Comparison of ENCODE assay signal across 16 mouse cellular contexts in genomic region chr2:83929478-83930088, GRCm38 (mm10). TPM values are rescaled to one million over a fixed set of nuclear protein-coding genes. Genes with fewer than 3 reads are reported as not detected.
DNase-seq lines count a peak whose midpoint lies in the region; ATAC-seq lines count a peak whose summit lies in the region.
"Had no signal": no experiment of that assay in that cellular context is flagged by ENCODE, and none has a peak within 500 bp of the region (broad histone marks: within the 10 kb centered on the region; RNA-seq: fewer than 3 reads in every experiment).

No protein-coding gene starts in this region.

- H3K4me3 ChIP-seq in embryonic facial prominence, embryonic 15.5 days (replicated peaks), result no peak overlapping the region
- H3K4me3 ChIP-seq: gastrocnemius, adult 2 months; heart, embryonic 13.5 days had no signal

- H3K4me2 ChIP-seq in embryonic facial prominence, embryonic 15.5 days (replicated peaks), result no peak overlapping the region
- H3K4me2 ChIP-seq: heart, embryonic 13.5 days had no signal

- H3K9me3 ChIP-seq in embryonic facial prominence, embryonic 15.5 days (replicated peaks), result no peaks in the 10 kb centered on the region
- H3K9me3 ChIP-seq: heart, embryonic 13.5 days had no signal

- DNase-seq in retina, postnatal 1 day, result peak; percentile 24
- no peak for DNase-seq in retina, embryonic 14.5 days (ENCODE audit: low spot score)
- DNase-seq in CD8-positive naive resting alpha-beta T cell, adult 2 months (ENCODE audit: low read depth in 2 of 2, low spot score in 2 of 2), result peak; percentile 41 to 58
- DNase-seq in ovary, postnatal 36 days (ENCODE audit: low spot score), result no peak
- DNase-seq in urinary bladder, postnatal 14 days (ENCODE audit: low spot score), result no peak
- DNase-seq in embryo, embryonic 9.5 days (ENCODE audit: extremely low spot score), result no peak
- DNase-seq: adrenal gland, adult 8-10 months; kidney, postnatal 25 days; liver; lung, postnatal 14 days had no signal

- no peak for ATAC-seq in embryonic facial prominence, embryonic 15.5 days (ENCODE audit: insufficient number of reproducible peaks, low FRiP score, low TSS enrichment, low read depth)
- peak; percentile 99 for ATAC-seq in neutrophil, adult 5-6 weeks (ENCODE audit: extremely low read depth, insufficient number of reproducible peaks, low FRiP score, poor library complexity, severe bottlenecking)
- ATAC-seq: hindbrain, embryonic 16.5 days had no signal

- no peaks in the 10 kb centered on the region for H3K36me3 ChIP-seq in embryonic facial prominence, embryonic 15.5 days
- H3K36me3 ChIP-seq: heart, embryonic 13.5 days had no signal

- WGBS in embryonic facial prominence, embryonic 15.5 days, result 26% methylated on average over 2 of the region's 2 CpGs

- 0 out of 2 replicates have a peak overlapping the region, but pooled peaks have one; percentile 11 for H3K27ac ChIP-seq in embryonic facial prominence, embryonic 15.5 days (replicated peaks)
- H3K27ac ChIP-seq: gastrocnemius, adult 2 months; heart, embryonic 13.5 days had no signal

- no peak overlapping the region for H3K9ac ChIP-seq in embryonic facial prominence, embryonic 15.5 days
- H3K9ac ChIP-seq: heart, embryonic 13.5 days had no signal

- H3K27me3 ChIP-seq in embryonic facial prominence, embryonic 15.5 days, result no peaks in the 10 kb centered on the region
- H3K27me3 ChIP-seq: heart, embryonic 13.5 days had no signal

- H3K4me1 ChIP-seq in embryonic facial prominence, embryonic 15.5 days, result no peaks in the 10 kb centered on the region
- H3K4me1 ChIP-seq: heart, embryonic 13.5 days had no signal

RNA-seq across cellular contexts. Expression of gene Zswim2, which starts 11.4 kb away (rescaled TPM):
- 0.51 and 1.0 TPM in 2 replicates for polyA plus RNA-seq in embryonic facial prominence, embryonic 15.5 days (2015; fragmentation: Nextera tagmentation; extraction: Ambion mirVana)
- not detected in 2 replicates for total RNA-seq in neutrophil, adult 5-6 weeks (2017)
- total RNA-seq: adrenal gland, adult 8-10 months; gastrocnemius, adult 2 months had no signal
- polyA plus RNA-seq: heart, embryonic 13.5 days; hindbrain, embryonic 16.5 days had no signal

RNA-seq across cellular contexts. Expression of gene Gm13698, which starts 25.9 kb away (rescaled TPM):
- polyA plus RNA-seq in embryonic facial prominence, embryonic 15.5 days (2015; fragmentation: Nextera tagmentation; extraction: Ambion mirVana), result not detected in 2 replicates
- not detected in 2 replicates for total RNA-seq in neutrophil, adult 5-6 weeks (2017)
- polyA plus RNA-seq: heart, embryonic 13.5 days; hindbrain, embryonic 16.5 days had no signal

RNA-seq across cellular contexts. Expression of gene Gm13693, which starts 31.7 kb away (rescaled TPM):
- not detected in 2 replicates for polyA plus RNA-seq in embryonic facial prominence, embryonic 15.5 days (2015; fragmentation: Nextera tagmentation; extraction: Ambion mirVana)
- not detected in 2 replicates for total RNA-seq in neutrophil, adult 5-6 weeks (2017)
- polyA plus RNA-seq: heart, embryonic 13.5 days; hindbrain, embryonic 16.5 days had no signal

RNA-seq across cellular contexts. Expression of gene Gm13695, which starts 37.5 kb away (rescaled TPM):
- not detected in 2 replicates for polyA plus RNA-seq in embryonic facial prominence, embryonic 15.5 days (2015; fragmentation: Nextera tagmentation; extraction: Ambion mirVana)
- not detected in 2 replicates for total RNA-seq in neutrophil, adult 5-6 weeks (2017)
- total RNA-seq: ES-E14 had no signal
- polyA plus RNA-seq: heart, embryonic 13.5 days; hindbrain, embryonic 16.5 days had no signal

RNA-seq across cellular contexts. Expression of gene Gm13696, which starts 43.3 kb away (rescaled TPM):
- polyA plus RNA-seq in embryonic facial prominence, embryonic 15.5 days (2015; fragmentation: Nextera tagmentation; extraction: Ambion mirVana), result not detected in 2 replicates
- total RNA-seq in neutrophil, adult 5-6 weeks (2017), result not detected in 2 replicates
- polyA plus RNA-seq: heart, embryonic 13.5 days; hindbrain, embryonic 16.5 days had no signal

Comparison
In these comparisons a context has a peak if more than half of its experiments do, and no peak if none do; other contexts are left out.
1. DNase-seq: peak in retina, postnatal 1 day (single experiment) and CD8-positive naive resting alpha-beta T cell, adult 2 months (2 of 2); none in retina, embryonic 14.5 days (single experiment), ovary, postnatal 36 days (single experiment), urinary bladder, postnatal 14 days (single experiment) and embryo, embryonic 9.5 days (single experiment).